Mouse (Mus musculus): ENCODE data around the gene Dusp8.

Gene Dusp8

GRCm38 (mm10) chr7:142045344-142045743, 50.3 kb downstream of the Dusp8 start:
- peak; percentile 26 for DNase-seq

- DNase-seq, result no peak
Measured at GRCm38 (mm10) chr7:142040756-142041155, 54.9 kb downstream of the Dusp8 start.

- peak; percentile 66 for DNase-seq
Measured at GRCm38 (mm10) chr7:142037553-142038170, 58.0 kb downstream of the Dusp8 start.

- no peak for DNase-seq
Measured at GRCm38 (mm10) chr7:142035048-142035811, 60.4 kb downstream of the Dusp8 start.

- no peak for DNase-seq
Measured at GRCm38 (mm10) chr7:142034198-142034597, 61.4 kb downstream of the Dusp8 start.

GRCm38 (mm10) chr7:142030073-142030472, 65.6 kb downstream of the Dusp8 start:
- no peak for DNase-seq
